Mouse (Mus musculus) forebrain, embryonic 11.5 days (tissue): Measurements from ENCODE around the gene Ccdc134. TPM values are rescaled to one million over a fixed set of nuclear protein-coding genes. Genes with fewer than 3 reads are reported as not detected.

Source experiments
- ATAC-seq: fragments of 200-750 bp; cut with Nextera tagmentation; replicated peaks from 2 replicates; pipeline ENCODE4 v1.8.0; 2017; ENCODE audit warnings: moderate TSS enrichment; ENCODE audit not compliant: low FRiP score
- DNase-seq: peaks from one replicate; pipeline ENCODE4 v3.0.0-alpha.2; 2017; ENCODE audit warnings: low spot score
- H3K27ac ChIP-seq: fragments of 300-500 bp; sonication (generic); 2 replicates; pipeline ENCODE4 v1.5.1; 2014; ENCODE audit warnings: low read depth, low read length
- H3K27me3 ChIP-seq: fragments of 300-500 bp; sonication (generic); 2 replicates; pipeline ENCODE4 v1.6.1; 2014; ENCODE audit warnings: mild to moderate bottlenecking, low read length, mixed read lengths; ENCODE audit not compliant: control insufficient read depth, insufficient read depth
- H3K36me3 ChIP-seq: fragments of 300-500 bp; sonication (generic); 2 replicates; pipeline ENCODE4 v1.6.1; 2014; ENCODE audit warnings: mild to moderate bottlenecking, low read length, moderate library complexity, mixed read lengths; ENCODE audit not compliant: control insufficient read depth, insufficient read depth
- H3K4me1 ChIP-seq: fragments of 300-500 bp; sonication (generic); replicated peaks from 2 replicates; pipeline ENCODE4 v1.6.1; 2014; ENCODE audit warnings: low read length, mixed read lengths; ENCODE audit not compliant: control insufficient read depth, insufficient read depth
- H3K4me2 ChIP-seq: fragments of 300-500 bp; sonication (generic); 2 replicates; pipeline ENCODE4 v1.6.1; 2014; ENCODE audit warnings: low read depth, mild to moderate bottlenecking, low read length, moderate library complexity, mixed read lengths; ENCODE audit not compliant: severe bottlenecking
- H3K4me3 ChIP-seq: fragments of 300-500 bp; sonication (generic); 2 replicates; pipeline ENCODE4 v1.5.1; 2014; ENCODE audit warnings: low read depth, low read length
- H3K9ac ChIP-seq: fragments of 300-500 bp; sonication (generic); 2 replicates; pipeline ENCODE4 v1.6.1; 2014; ENCODE audit warnings: low read length
- H3K9me3 ChIP-seq: fragments of 300-500 bp; sonication (generic); 2 replicates; pipeline ENCODE4 v1.6.1; 2016; ENCODE audit warnings: low read length, mixed read lengths; ENCODE audit not compliant: control insufficient read depth
- WGBS: fragments of 180-500 bp; shearing (Covaris S2); extraction: QIAGEN DNeasy Blood & Tissue Kit; methylation state at CpG from one replicate; pipeline ENCODE4 v1.1.7; 2014; 5-methylcytosine and 5-hydroxymethylcytosine counted together
- polyA plus RNA-seq: library from polyadenylated mRNA; unstranded; fragments of >200 nt; fragmentation: Nextera tagmentation; extraction: Ambion mirVana; gene quantifications from 2 replicates; pipeline ENCODE4 v1.2.1, GENCODE M21; 2014

Ccdc134 gene
- polyA plus RNA-seq, 1 experiment from 2014 or later: 25.5 TPM

DNA sequence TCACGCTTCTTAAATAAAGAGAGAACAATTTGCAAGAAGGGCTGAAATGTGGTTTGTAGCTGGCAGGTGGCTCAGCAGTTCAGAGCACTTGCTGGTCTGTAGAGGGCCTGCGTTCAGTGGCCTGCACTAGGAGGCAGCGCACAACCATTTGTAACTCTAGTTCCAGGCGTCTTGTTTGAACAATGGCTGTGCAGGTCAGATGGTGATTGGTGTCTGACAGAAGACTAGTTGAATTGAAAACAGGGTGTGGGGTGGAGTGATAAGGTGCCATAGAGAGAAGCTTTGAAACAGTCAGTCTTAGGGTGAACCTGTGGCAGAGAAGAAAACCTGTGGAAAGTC, 36.3 kb downstream of the Ccdc134 start:
- ATAC-seq: no peak
- Histone ChIP-seq H3K9ac (no peak overlapping the region), H3K27me3 (no peaks in the 10 kb centered on the region), H3K27ac (0 out of 2 replicates have a peak overlapping the region, but pooled peaks have one; percentile 20), H3K4me1 (peaks cover 10% of the 10 kb centered on the region), H3K9me3 (no peaks in the 10 kb centered on the region), H3K36me3 (no peaks in the 10 kb centered on the region), H3K4me3 (no peak overlapping the region), H3K4me2 (no peak overlapping the region)
- 51% methylated on average over 4 of the region's 4 CpGs for WGBS
- no peak for DNase-seq

GRCm38 (mm10) chr15:82164496-82164895, 36.8 kb downstream of the Ccdc134 start:
- Histone ChIP-seq H3K9me3 (no peaks in the 10 kb centered on the region), H3K27me3 (no peaks in the 10 kb centered on the region), H3K4me2 (no peak overlapping the region), H3K36me3 (no peaks in the 10 kb centered on the region), H3K4me3 (no peak overlapping the region), H3K9ac (no peak overlapping the region), H3K4me1 (peaks cover 10% of the 10 kb centered on the region), H3K27ac (no peak overlapping the region)
- no peak for ATAC-seq
- 74% methylated on average over 7 of the region's 7 CpGs for WGBS
- DNase-seq: no peak

DNA sequence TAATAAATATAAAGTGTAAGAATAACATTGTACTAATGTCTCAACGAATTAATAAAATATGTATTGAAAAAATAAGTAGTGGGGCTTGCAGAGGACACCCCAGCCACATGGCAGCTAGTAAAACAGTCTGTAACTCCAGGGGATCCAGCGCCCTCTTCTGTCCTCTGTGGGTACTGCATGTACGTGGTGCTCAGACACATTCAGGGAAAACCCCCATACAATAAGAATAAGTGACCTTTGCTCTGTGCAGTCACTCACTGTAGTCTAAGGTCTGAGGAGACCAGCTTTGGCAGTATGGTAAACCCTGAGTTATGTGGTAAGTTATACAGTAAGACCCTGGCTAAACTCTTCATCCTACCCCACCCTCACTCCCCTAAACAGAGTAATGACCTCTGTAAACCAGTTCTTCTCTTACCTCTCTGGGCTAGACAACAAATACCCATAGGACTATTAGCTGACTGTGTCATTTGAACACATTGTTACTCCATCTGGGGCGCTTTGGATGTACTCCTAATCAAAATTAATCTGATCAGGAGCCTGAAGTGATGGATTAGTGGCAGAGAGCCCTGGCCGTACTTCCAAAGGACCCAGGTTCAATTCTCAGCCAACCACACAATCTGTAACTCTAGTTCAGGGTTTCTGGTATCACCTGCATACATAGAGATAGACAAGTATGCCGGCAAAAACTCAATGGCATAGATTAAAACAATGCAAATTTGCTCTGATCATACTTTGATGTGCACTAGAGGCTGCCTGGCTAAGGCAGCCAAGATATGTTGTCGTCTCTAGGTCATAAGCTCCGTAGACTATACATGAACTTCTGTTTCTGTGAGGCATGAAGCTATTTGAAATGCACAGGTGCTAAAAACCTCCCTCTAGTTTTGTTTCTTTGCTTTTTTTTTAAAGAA, 37.9 kb downstream of the Ccdc134 start:
- ATAC-seq (no peak), DNase-seq (peak; percentile 86)
- peaks cover 10% of the 10 kb centered on the region for H3K4me1 ChIP-seq

DNA sequence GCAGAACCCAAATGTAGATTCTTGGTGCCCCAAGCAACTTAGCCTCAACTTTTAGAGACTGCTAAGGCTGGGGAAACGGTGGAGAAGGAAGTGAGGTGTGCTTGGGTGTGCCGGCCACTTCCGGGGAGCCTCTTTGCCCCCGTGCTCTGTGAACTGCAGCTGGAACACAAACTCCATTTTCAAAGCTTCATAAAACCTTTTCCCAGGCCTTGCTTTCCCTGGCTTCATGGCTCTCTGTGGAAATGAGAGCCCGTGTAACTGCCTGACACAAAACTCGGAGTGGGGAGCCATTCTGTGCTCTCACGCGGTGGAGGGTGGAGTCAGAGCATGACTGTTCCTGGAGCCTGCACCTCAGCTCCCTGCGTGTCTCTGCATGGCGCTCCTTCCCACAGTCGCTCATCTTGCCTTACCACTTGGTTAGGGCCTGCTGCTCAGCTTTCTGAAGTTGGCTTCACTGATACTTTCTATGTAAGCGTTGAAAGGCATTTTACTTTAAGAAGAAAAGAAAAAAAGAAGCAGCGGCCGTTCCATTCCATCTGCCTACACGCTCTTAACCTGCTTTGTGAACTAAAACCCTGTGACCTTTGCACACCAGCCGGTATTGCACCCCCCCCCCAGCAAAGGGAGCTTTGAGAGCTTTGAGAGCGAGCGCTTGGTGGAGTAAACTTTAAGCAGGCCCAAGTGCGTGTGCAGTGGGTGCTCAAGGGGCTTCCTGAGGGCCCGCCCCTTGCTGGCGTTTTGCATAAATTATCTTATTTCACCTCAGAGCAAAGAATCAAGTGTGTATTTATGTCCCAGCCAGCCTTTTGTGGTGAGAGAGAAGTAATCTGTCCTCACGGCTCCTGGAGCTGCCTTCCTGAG, 38.7 kb downstream of the Ccdc134 start:
- Histone ChIP-seq H3K4me1 (peaks cover 10% of the 10 kb centered on the region), H3K9me3 (no peaks in the 10 kb centered on the region), H3K4me2 (no peak overlapping the region), H3K27me3 (no peaks in the 10 kb centered on the region), H3K4me3 (no peak overlapping the region), H3K36me3 (no peaks in the 10 kb centered on the region; the same call in 1 of the 2 replicates), H3K27ac (no peak overlapping the region; the same call in 1 of the 2 replicates), H3K9ac (peak overlapping the region; percentile 21; the same call in 1 of the 2 replicates)
- ATAC-seq (no peak), DNase-seq (no peak)
- 61% methylated on average over 22 of the region's 22 CpGs for WGBS

More for the DNA sequence above, 37.9 kb downstream of the Ccdc134 start:
- Histone ChIP-seq H3K27ac (no peak overlapping the region), H3K4me3 (no peak overlapping the region), H3K27me3 (no peaks in the 10 kb centered on the region), H3K9ac (no peak overlapping the region), H3K4me2 (no peak overlapping the region), H3K36me3 (no peaks in the 10 kb centered on the region; the same call in 1 of the 2 replicates), H3K9me3 (no peaks in the 10 kb centered on the region)
- 59% methylated on average over 8 of the region's 8 CpGs for WGBS

DNA sequence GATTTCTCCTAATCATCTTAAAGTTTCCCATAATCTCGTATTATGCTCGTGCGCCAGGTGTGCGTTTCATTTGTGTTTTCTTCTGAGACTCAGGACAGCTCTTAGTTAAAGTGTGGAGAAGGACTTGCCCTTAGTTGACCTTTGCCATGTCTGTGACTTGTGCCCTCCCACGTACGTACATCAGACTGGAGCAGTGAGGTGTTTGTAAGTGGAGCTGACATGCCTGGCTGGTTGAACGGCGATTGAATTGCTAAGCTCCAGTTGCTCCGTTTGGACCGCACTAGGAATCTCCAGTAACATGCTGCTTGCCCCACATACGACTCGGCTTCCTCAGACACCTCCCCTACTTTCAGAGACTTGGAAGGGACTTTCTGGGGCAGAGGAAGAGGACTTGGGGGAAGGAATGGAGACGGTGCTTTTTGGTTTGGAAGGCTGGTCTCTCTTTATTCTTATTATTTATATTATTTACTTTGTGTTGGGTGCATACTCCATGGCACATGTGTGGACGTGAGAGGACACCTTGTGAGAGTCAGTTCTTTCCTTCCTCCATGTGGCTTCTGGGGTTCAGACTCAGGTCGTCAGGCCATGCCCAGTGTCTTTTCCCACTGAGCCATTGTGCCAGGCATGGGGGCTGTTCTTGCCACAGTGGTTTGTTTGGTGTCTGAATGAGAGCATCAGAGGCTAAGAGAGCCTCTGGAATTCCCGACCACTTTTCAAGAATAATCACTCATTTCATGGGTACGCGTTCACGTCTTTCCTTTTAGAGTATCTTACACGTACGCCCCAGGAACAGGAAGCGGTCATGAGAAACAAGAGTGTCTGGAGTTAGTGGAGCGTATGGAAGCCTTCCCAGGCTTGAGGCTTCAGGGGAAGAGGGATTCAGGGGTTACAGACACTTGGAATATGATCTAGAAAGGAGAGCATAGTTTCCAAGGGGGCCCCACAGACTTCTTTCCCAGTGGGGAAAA, 39.8 kb downstream of the Ccdc134 start:
- Histone ChIP-seq H3K4me1 (peaks cover 10% of the 10 kb centered on the region), H3K9ac (no peak overlapping the region), H3K27me3 (no peaks in the 10 kb centered on the region), H3K4me2 (no peak overlapping the region), H3K4me3 (no peak overlapping the region), H3K36me3 (no peaks in the 10 kb centered on the region; the same call in 1 of the 2 replicates), H3K9me3 (no peaks in the 10 kb centered on the region), H3K27ac (no peak overlapping the region)
- no peak for DNase-seq
- no peak for ATAC-seq
- 72% methylated on average over 23 of the region's 23 CpGs for WGBS

- H3K4me1 ChIP-seq: peaks cover 10% of the 10 kb centered on the region
- H3K27me3 ChIP-seq: no peaks in the 10 kb centered on the region
- H3K27ac ChIP-seq: no peak overlapping the region
- WGBS: 78% methylated on average over 5 of the region's 5 CpGs
- no peaks in the 10 kb centered on the region for H3K9me3 ChIP-seq
- H3K4me2 ChIP-seq: no peak overlapping the region
- no peak overlapping the region for H3K9ac ChIP-seq
- no peak for ATAC-seq
- H3K36me3 ChIP-seq: peaks cover 9% of the 10 kb centered on the region; the same call in 1 of the 2 replicates
- no peak overlapping the region for H3K4me3 ChIP-seq
- DNase-seq: no peak
These were observed 41.9 kb downstream of the Ccdc134 start for GRCm38 (mm10) chr15:82169671-82170070.

GRCm38 (mm10) chr15:82170437-82171377, 43.0 kb downstream of the Ccdc134 start:
- 89% methylated on average over 36 of the region's 36 CpGs for WGBS
- H3K36me3 ChIP-seq: peaks cover 18% of the 10 kb centered on the region
- no peaks in the 10 kb centered on the region for H3K9me3 ChIP-seq
- ATAC-seq (no peak), DNase-seq (no peak)
- H3K4me1 ChIP-seq: peaks cover 10% of the 10 kb centered on the region
- no peak overlapping the region for H3K4me2 ChIP-seq
- no peak overlapping the region for H3K27ac ChIP-seq
- no peaks in the 10 kb centered on the region for H3K27me3 ChIP-seq
- no peak overlapping the region for H3K4me3 ChIP-seq
- H3K9ac ChIP-seq: no peak overlapping the region
